Mouse (Mus musculus) testis, adult 2 months (tissue): ENCODE data around the gene Myo10. TPM values are rescaled to one million over a fixed set of nuclear protein-coding genes. Genes with fewer than 3 reads are reported as not detected.

Source experiments
- H3K27ac ChIP-seq: fragments of 200-500 bp; 2 replicates; pipeline ENCODE4 v1.5.1; 2012; ENCODE audit warnings: low read depth, low read length; ENCODE audit not compliant: control insufficient read depth, insufficient read depth
- H3K27me3 ChIP-seq: fragments of 200-500 bp; 2 replicates; pipeline ENCODE4 v1.6.1; 2012; ENCODE audit warnings: mild to moderate bottlenecking, low read length, moderate library complexity; ENCODE audit not compliant: control insufficient read depth, insufficient read depth
- H3K36me3 ChIP-seq: fragments of 200-500 bp; 2 replicates; pipeline ENCODE4 v1.6.1; 2012; ENCODE audit warnings: mild to moderate bottlenecking, low read length; ENCODE audit not compliant: control insufficient read depth, insufficient read depth
- H3K4me1 ChIP-seq: fragments of 200-500 bp; 2 replicates; pipeline ENCODE4 v1.6.1; 2012; ENCODE audit warnings: low read length; ENCODE audit not compliant: control insufficient read depth, insufficient read depth
- H3K4me3 ChIP-seq: fragments of 200-500 bp; 2 replicates; pipeline ENCODE4 v1.5.1; 2012; ENCODE audit warnings: low read depth, mild to moderate bottlenecking, low read length, moderate library complexity, mixed read lengths; ENCODE audit not compliant: control insufficient read depth
- CTCF ChIP-seq: fragments of 200-500 bp; IDR thresholded peaks from 2 replicates; pipeline ENCODE4 v1.5.1; 2012; ENCODE audit warnings: low read depth, mild to moderate bottlenecking, inconsistent platforms, low read length, moderate library complexity; ENCODE audit not compliant: control insufficient read depth, insufficient read depth, insufficient replicate concordance
- POLR2A ChIP-seq: fragments of 200-500 bp; IDR thresholded peaks from 2 replicates; pipeline ENCODE4 v1.6.1; 2012; ENCODE audit warnings: low read depth, mild to moderate bottlenecking, inconsistent platforms, low read length, moderate library complexity; ENCODE audit not compliant: control insufficient read depth
- polyA plus RNA-seq: library from polyadenylated mRNA; depleted of rRNA; stranded (reverse); fragments of >200 nt; gene quantifications from 2 replicates; pipeline ENCODE4 v1.2.3, GENCODE M21; 2012

The Myo10 gene
- polyA plus RNA-seq, 1 experiment, result 17.5 TPM

DNA sequence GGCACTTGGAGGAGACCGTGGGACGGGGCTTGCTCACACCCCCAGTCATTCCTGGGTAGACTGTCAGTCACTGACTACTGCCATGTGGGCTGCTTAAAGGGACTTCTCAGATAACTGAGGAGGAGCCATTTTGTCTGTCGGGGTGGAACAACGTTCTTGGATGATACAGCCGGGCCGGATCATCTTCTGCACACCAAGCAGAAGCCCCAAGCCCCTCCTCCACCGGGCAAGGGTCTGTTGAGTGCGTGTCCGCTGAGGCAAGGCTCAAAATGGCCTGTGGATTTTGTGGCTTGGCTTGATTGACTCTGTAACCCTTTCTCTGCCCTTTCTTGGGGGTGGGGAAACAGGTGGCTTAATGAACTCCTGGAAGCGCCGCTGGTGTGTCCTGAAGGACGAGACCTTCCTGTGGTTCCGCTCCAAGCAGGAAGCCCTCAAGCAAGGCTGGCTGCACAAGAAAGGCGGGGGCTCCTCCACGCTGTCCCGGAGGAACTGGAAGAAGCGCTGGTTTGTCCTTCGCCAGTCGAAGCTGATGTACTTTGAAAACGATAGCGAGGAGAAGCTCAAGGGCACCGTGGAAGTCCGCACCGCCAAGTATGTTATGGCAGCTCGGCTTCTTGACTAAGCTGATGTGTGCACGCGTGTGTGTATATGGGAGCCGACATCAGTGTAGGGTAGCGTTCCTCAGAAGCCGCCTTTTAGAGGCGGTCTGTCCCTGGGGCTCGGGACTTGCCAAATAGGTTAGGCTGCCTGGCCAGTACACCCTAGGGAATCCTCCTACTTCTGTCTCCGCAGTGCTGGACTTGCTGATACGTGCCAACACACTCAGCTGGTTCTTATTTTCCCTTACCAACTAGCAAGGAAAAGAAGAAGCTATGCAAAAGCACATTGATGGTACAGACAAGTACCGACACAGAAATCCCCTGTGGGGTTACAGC is 163.4 kb downstream of the Myo10 start:
- Histone ChIP-seq H3K4me3 (no peak overlapping the region), H3K36me3 (no peaks in the 10 kb centered on the region)

DNA sequence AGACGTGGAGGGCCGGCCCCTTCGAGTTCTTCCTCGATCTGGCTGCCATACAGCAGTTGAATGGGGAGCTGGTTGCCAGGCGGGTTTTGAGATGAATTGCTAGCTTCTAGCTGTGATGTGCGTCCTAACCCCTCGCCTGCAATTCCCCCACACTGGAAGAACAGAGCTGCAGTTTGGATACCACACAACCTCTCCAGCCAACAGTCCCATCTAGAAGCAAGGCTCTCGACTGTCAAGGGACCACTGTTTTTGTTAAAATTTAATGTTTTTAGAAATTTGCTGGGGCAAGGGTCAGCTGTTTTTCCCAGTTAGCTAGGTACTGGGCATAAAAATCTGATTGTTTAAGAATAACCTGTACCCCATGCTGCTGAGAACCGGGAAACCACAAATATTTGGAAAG is 165.1 kb downstream of the Myo10 start:
- Histone ChIP-seq H3K27ac (no peak overlapping the region), H3K27me3 (no peaks in the 10 kb centered on the region), H3K36me3 (no peaks in the 10 kb centered on the region)

More for the DNA sequence above, 163.4 kb downstream of the Myo10 start:
- TF ChIP-seq CTCF (no peak), POLR2A (no peak)
- Histone ChIP-seq H3K4me1 (no peaks in the 10 kb centered on the region; the same call in 1 of the 2 replicates), H3K27ac (peak overlapping the region; percentile 26), H3K27me3 (no peaks in the 10 kb centered on the region)

DNA sequence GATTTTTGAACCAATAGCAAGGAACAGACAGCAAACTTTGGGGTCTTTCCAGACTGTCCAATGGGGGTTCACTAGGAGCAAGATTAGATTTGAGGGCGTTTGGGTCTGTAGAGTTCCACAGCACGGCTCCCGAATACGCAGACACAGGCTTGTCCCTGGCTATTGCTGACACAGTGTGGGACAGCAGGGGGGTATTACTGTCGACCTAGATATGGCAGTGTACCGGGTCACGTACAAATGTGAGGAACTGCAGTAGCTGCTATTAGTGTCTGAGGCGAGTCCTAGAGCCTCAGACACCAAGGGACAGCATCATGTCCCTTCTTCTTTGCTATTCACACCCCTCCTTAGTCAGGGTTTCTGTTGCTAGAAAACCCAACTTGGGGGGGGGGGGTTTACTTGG is 165.6 kb downstream of the Myo10 start:
- Histone ChIP-seq H3K4me1 (no peaks in the 10 kb centered on the region), H3K4me3 (no peak overlapping the region), H3K36me3 (no peaks in the 10 kb centered on the region), H3K27ac (no peak overlapping the region), H3K27me3 (no peaks in the 10 kb centered on the region)
- no peak for TF ChIP-seq POLR2A
- TF ChIP-seq CTCF, result no peak

More for the DNA sequence above, 165.1 kb downstream of the Myo10 start:
- no peak for TF ChIP-seq POLR2A
- no peak for TF ChIP-seq CTCF
- Histone ChIP-seq H3K4me3 (no peak overlapping the region), H3K4me1 (no peaks in the 10 kb centered on the region)

DNA sequence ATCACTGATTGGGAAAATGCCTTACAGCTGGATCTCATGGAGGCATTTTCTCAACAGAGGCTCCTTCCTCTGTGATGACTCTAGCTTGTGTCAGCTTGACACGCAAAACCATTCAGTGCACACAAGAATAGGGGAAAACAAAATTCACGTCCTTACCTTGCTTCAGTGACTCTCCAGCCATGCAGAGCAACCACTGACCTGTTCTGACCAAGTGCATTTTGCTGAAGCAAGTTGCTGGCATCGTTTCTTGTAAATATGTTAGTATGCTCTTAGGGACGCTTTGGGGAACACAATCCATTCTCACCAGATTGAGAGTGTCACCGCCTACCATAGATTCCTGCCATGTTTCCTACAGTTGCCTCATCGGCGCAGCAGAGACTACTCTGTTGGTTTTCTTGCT is 166.2 kb downstream of the Myo10 start:
- H3K27ac ChIP-seq, result no peak overlapping the region
- H3K36me3 ChIP-seq, result no peaks in the 10 kb centered on the region
- H3K4me3 ChIP-seq, result no peak overlapping the region
- no peak for TF ChIP-seq POLR2A
- TF ChIP-seq CTCF, result no peak
- no peaks in the 10 kb centered on the region for H3K27me3 ChIP-seq
- H3K4me1 ChIP-seq, result no peaks in the 10 kb centered on the region

DNA sequence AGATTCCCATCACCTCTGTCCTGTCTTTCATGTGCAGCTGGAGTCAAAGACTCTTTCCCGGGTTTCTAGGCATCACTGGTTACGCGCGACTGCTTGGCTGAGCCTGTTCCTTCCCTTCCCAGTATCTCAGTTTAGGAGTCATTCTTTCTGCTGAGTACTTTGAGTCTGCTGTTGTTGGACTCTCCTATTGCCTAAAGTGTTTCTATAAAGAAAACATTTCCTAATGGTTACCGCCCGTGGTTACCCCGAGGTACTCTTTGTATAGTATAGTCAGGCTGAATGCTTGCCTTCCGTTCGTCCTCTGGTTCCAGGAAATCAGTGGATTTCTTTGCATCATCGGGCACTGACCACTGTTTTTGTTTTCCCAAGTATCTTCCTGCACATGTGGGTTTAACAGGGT is 166.9 kb downstream of the Myo10 start:
- no peaks in the 10 kb centered on the region for H3K36me3 ChIP-seq
- no peak overlapping the region for H3K27ac ChIP-seq
- TF ChIP-seq POLR2A, result no peak
- no peak for TF ChIP-seq CTCF
- no peaks in the 10 kb centered on the region for H3K4me1 ChIP-seq
- no peaks in the 10 kb centered on the region for H3K27me3 ChIP-seq
- no peak overlapping the region for H3K4me3 ChIP-seq

DNA sequence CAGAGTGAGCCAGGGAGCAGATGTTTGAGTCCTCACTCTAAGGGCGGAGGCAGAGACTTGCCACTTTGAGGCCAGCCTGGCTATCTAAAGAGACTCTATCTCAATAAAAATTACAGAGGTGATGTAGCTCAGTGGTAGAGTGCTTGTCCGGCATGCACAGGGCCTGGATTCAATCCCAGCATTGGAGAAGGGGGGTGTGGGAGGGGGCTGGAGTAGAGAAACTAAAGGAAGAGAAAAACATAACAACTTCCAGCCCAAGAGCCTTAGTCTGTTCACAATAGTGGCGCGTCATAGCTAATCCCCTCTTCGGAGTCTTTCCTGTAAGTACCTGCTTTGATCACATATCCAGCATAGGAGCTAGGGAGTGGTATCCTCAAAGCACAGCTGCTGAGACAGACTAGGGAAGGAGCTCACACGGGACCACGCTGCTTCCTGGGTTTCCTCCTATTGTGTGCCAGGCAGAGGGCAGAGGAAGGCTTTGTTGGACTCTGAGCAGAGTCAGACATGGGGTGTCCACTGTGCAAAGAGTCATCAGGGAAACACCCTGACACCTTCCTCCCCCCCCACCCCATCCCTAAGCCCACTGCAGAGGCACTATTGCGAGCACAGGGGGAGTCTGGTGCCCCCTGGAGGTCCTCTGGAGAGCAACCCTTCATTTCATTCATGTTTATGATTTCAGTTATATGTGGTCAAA is 169.5 kb downstream of the Myo10 start:
- Histone ChIP-seq H3K4me3 (no peak overlapping the region), H3K27me3 (no peaks in the 10 kb centered on the region), H3K4me1 (no peaks in the 10 kb centered on the region), H3K27ac (no peak overlapping the region), H3K36me3 (no peaks in the 10 kb centered on the region)
- TF ChIP-seq POLR2A (no peak), CTCF (no peak; the same call in 1 of the 2 replicates)

DNA sequence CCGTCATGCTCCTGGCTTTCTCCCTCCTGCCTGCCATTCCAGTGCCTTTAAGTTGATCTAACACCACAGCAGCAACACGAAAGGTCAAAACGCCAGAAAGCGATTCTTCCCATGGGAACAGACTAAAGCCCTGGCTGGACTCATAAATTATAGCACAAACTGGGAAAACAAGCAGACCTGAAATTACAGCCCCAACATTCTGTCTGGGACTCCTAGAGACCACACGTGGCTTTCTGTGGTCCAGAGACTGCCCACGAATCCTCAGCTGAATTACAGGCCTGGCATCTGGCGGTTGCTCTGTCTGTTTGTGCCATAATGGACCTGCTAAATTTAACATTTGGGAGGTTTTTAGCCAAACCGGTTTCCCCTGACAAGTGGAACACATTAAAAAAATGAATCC is 171.8 kb downstream of the Myo10 start:
- H3K27me3 ChIP-seq, result no peaks in the 10 kb centered on the region
- H3K27ac ChIP-seq, result no peak overlapping the region
- H3K4me3 ChIP-seq, result no peak overlapping the region
- H3K4me1 ChIP-seq, result no peaks in the 10 kb centered on the region
- TF ChIP-seq CTCF, result no peak
- no peak for TF ChIP-seq POLR2A
- H3K36me3 ChIP-seq, result no peaks in the 10 kb centered on the region
